Mouse (Mus musculus): ENCODE measurements around the gene Pafah1b3.
"Not testable (repeated sequence)": the region's sequence is repeated elsewhere in the genome, so short reads cannot be mapped to it uniquely, and the experiment has no call there.

Pafah1b3 gene

DNA sequence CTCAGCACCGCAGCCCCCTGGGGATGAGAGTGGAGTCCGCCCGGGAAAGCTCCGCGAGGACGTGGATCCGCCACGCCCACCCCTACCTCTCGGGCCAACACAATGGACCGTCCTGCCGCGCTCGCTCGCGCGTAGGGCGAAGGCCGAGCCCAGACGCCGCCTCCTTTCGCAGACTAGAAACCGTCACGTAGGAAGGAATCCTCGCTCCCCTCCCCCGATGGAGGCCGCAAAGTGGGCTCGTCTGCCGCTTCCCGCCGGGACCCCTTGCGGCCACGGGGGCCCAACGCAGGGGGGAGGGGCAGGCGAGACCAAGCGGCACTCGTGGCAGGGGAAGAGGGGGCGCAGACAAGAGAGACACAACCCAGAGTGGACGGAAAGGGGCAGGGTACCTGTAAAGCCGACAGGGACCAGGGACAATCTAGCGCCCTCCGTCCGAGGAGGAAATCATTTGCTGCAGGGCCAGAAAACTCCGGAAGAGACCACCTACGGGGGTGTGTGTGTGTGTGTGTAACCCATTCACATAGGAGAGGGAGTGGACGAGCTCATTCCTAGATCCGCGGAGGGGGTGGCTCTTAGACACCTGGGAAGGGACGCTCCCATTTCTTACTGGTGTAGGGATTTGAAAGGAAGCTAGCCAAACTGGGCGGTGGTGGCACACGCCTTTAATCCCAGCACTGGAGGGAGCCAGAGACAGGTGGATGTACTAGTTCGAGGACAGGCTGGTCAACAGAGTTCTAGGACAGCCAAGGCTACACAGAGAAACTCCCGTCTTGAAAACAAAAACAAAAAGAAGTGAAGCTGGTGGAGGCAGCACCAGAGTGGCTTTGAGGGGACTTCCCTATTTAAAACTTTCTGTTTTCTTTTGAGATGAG lies at the start of gene Pafah1b3:
Gene Pafah1b3 (minus strand): TSS at position 533 of the 872 bp plus-strand sequence.
- H3K4me3 ChIP-seq (replicated peaks; ENCODE audit: low read length), result peak within 1 kb of the TSS; percentile 94
- peaks cover 38% of the 10 kb centered on the region for H3K36me3 ChIP-seq (ENCODE audit: insufficient read depth, low read length)
- H3K27me3 ChIP-seq (ENCODE audit: insufficient read depth, low read length), result peaks cover 11% of the 10 kb centered on the region
- peaks cover 60% of the 10 kb centered on the region for H3K4me1 ChIP-seq (replicated peaks; ENCODE audit: low read depth, low read length)
- H3K9me3 ChIP-seq (ENCODE audit: low read length), result no peaks in the 10 kb centered on the region
- TF ChIP-seq CTCF (conservative IDR thresholded peaks at IDR 0.05; ENCODE audit: low read length) (no peak), POU5F1 (IDR thresholded peaks at IDR 0.05; ENCODE audit: borderline replicate concordance, low read length) (no peak), NANOG (IDR thresholded peaks at IDR 0.05; ENCODE audit: borderline replicate concordance, low read length) (no peak)

GRCm38 (mm10) chr7:25341000-25341784 lies 43.4 kb upstream of the Pafah1b3 start:
- no peak for TF ChIP-seq CTCF (conservative IDR thresholded peaks at IDR 0.05; ENCODE audit: low read length)
- TF ChIP-seq POU5F1 (IDR thresholded peaks at IDR 0.05; ENCODE audit: borderline replicate concordance, low read length), result no peak
- no peak for TF ChIP-seq NANOG (IDR thresholded peaks at IDR 0.05; ENCODE audit: borderline replicate concordance, low read length)
- no peaks in the 10 kb centered on the region for H3K9me3 ChIP-seq (ENCODE audit: low read length)
- H3K4me1 ChIP-seq (replicated peaks; ENCODE audit: low read depth, low read length), result peaks cover 52% of the 10 kb centered on the region
- peaks cover 87% of the 10 kb centered on the region for H3K36me3 ChIP-seq (ENCODE audit: insufficient read depth, low read length)
- H3K27me3 ChIP-seq (ENCODE audit: insufficient read depth, low read length), result no peaks in the 10 kb centered on the region
- H3K4me3 ChIP-seq (replicated peaks; ENCODE audit: low read length), result no peak overlapping the region

DNA sequence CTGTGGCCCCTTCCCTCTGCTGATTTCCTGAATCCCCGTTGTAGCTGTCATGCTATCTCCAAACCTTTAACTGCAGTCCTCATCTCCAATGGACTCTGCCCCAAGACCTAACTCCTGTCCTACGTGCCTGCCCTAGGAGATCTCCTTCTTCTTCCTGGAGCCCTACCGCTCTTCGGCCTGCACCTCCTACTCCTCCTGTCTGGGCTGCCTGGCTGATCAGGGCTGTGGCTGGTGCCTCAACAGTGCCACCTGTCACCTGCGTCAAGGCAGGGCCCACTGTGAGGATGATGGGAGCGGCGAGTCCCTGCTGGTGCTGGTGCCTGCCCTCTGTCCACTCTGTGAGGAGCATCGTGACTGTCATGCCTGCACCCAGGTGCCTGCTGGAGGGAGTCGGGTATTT lies 41.5 kb upstream of the Pafah1b3 start:
- Histone ChIP-seq H3K27me3 (ENCODE audit: insufficient read depth, low read length) (no peaks in the 10 kb centered on the region), H3K36me3 (ENCODE audit: insufficient read depth, low read length) (peaks cover 90% of the 10 kb centered on the region), H3K9me3 (ENCODE audit: low read length) (no peaks in the 10 kb centered on the region), H3K4me1 (replicated peaks; ENCODE audit: low read depth, low read length) (peaks cover 34% of the 10 kb centered on the region), H3K4me3 (replicated peaks; ENCODE audit: low read length) (no peak overlapping the region)
- TF ChIP-seq POU5F1 (IDR thresholded peaks at IDR 0.05; ENCODE audit: borderline replicate concordance, low read length) (no peak), NANOG (IDR thresholded peaks at IDR 0.05; ENCODE audit: borderline replicate concordance, low read length) (no peak), CTCF (conservative IDR thresholded peaks at IDR 0.05; ENCODE audit: low read length) (no peak)

GRCm38 (mm10) chr7:25334472-25334871 lies 36.7 kb upstream of the Pafah1b3 start:
- H3K4me3 ChIP-seq (replicated peaks; ENCODE audit: low read length), result no peak overlapping the region
- TF ChIP-seq POU5F1 (IDR thresholded peaks at IDR 0.05; ENCODE audit: borderline replicate concordance, low read length) (no peak), CTCF (conservative IDR thresholded peaks at IDR 0.05; ENCODE audit: low read length) (no peak), NANOG (IDR thresholded peaks at IDR 0.05; ENCODE audit: borderline replicate concordance, low read length) (no peak)
- no peaks in the 10 kb centered on the region for H3K27me3 ChIP-seq (ENCODE audit: insufficient read depth, low read length)
- peaks cover 79% of the 10 kb centered on the region for H3K36me3 ChIP-seq (ENCODE audit: insufficient read depth, low read length)
- peaks cover 13% of the 10 kb centered on the region for H3K4me1 ChIP-seq (replicated peaks; ENCODE audit: low read depth, low read length)
- no peaks in the 10 kb centered on the region for H3K9me3 ChIP-seq (ENCODE audit: low read length)

DNA sequence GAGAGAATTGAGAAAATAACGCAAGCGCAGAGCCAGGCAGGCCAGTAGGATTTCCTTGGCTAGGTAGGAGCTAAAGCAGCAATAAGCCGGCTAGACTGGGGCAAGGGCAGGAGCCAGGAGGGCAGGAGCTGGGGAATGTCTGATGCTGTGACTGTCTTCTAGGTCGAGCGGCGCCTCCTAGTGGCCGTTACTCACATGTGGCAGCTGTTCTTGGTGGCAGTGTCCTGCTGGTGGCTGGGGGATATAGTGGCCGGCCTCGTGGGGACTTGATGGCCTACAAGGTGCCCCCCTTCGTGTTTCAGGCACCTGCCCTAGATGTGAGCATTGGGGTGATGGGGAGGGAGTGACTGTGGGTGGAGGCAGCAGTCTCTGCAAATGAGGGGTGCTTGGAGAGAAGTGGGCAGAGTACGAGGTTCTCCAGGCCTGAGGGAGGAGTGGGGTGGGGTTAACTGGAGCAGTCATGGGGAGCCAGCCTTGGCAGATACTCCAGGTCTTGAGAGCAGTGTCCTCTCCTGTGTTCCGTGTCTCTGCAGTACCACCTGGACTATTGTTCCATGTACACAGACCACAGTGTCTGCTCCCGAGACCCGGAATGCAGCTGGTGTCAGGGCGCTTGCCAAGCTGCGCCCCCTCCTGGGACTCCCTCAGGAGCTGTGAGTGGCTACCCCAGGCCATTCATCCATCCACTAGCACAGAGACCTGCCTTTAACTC lies 36.0 kb upstream of the Pafah1b3 start:
- H3K4me1 ChIP-seq (replicated peaks; ENCODE audit: low read depth, low read length), result peaks cover 10% of the 10 kb centered on the region
- TF ChIP-seq NANOG (IDR thresholded peaks at IDR 0.05; ENCODE audit: borderline replicate concordance, low read length), result no peak
- TF ChIP-seq CTCF (conservative IDR thresholded peaks at IDR 0.05; ENCODE audit: low read length), result peak; percentile 74
- no peaks in the 10 kb centered on the region for H3K9me3 ChIP-seq (ENCODE audit: low read length)
- H3K27me3 ChIP-seq (ENCODE audit: insufficient read depth, low read length), result no peaks in the 10 kb centered on the region
- no peak overlapping the region for H3K4me3 ChIP-seq (replicated peaks; ENCODE audit: low read length)
- H3K36me3 ChIP-seq (ENCODE audit: insufficient read depth, low read length), result peaks cover 78% of the 10 kb centered on the region

DNA sequence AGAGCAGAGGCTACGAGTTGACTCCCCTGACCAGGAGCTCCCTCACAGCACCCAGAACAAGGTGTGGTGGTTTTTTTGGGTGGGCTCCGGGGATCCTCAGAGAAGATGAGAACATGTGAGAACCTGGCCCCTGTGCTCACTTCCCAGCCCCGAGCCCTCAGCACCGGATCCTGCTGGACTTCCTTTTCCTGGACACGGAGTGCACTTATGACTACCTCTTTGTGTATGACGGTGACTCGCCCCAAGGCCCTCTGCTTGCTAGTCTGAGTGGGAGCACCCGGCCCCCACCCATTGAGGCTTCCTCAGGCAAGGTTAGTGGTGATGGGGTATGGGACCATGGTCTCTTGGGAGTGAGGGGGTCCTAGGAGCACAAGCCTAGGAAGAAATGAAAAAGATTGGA lies 28.4 kb upstream of the Pafah1b3 start:
- Histone ChIP-seq H3K4me1 (replicated peaks; ENCODE audit: low read depth, low read length) (peaks cover 46% of the 10 kb centered on the region), H3K4me3 (replicated peaks; ENCODE audit: low read length) (no peak overlapping the region), H3K27me3 (ENCODE audit: insufficient read depth, low read length) (no peaks in the 10 kb centered on the region), H3K9me3 (ENCODE audit: low read length) (peaks cover 3% of the 10 kb centered on the region; the same call in 1 of the 2 replicates), H3K36me3 (ENCODE audit: insufficient read depth, low read length) (peaks cover 46% of the 10 kb centered on the region)
- no peak for TF ChIP-seq CTCF (conservative IDR thresholded peaks at IDR 0.05; ENCODE audit: low read length)
- TF ChIP-seq POU5F1 (IDR thresholded peaks at IDR 0.05; ENCODE audit: borderline replicate concordance, low read length), result no peak
- no peak for TF ChIP-seq NANOG (IDR thresholded peaks at IDR 0.05; ENCODE audit: borderline replicate concordance, low read length)

DNA sequence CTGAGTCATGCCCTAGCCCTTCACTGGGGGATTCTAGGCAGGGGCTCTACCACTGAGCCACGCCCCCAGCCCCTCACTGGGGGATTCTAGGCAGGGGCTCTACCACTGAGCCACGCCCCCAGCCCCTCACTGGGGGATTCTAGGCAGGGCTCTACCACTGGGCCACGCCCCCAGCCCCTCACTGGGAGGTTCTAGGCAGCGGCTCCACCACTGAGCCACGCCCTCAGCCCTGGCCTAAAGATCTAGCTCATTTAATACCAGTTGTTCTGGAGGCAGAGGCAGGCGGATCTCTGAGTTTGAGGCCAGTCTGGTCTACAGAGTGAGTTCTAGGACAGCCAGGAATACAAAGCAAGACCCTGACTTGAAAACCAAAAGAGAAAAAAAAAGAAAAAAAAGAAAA lies 27.6 kb upstream of the Pafah1b3 start:
- not testable (repeated sequence) for H3K27me3 ChIP-seq (ENCODE audit: insufficient read depth, low read length); H3K4me3 ChIP-seq (replicated peaks; ENCODE audit: low read length); H3K9me3 ChIP-seq (ENCODE audit: low read length)
- H3K4me1 ChIP-seq (replicated peaks; ENCODE audit: low read depth, low read length), result peaks cover 50% of the 10 kb centered on the region
- H3K36me3 ChIP-seq (ENCODE audit: insufficient read depth, low read length), result peaks cover 38% of the 10 kb centered on the region

GRCm38 (mm10) chr7:25323219-25323618 lies 25.4 kb upstream of the Pafah1b3 start:
- peaks cover 63% of the 10 kb centered on the region for H3K4me1 ChIP-seq (replicated peaks; ENCODE audit: low read depth, low read length)
- H3K9me3 ChIP-seq (ENCODE audit: low read length), result peaks cover 3% of the 10 kb centered on the region; the same call in 1 of the 2 replicates
- no peaks in the 10 kb centered on the region for H3K27me3 ChIP-seq (ENCODE audit: insufficient read depth, low read length)
- H3K4me3 ChIP-seq (replicated peaks; ENCODE audit: low read length), result no peak overlapping the region
- TF ChIP-seq NANOG (IDR thresholded peaks at IDR 0.05; ENCODE audit: borderline replicate concordance, low read length) (no peak), CTCF (conservative IDR thresholded peaks at IDR 0.05; ENCODE audit: low read length) (no peak), POU5F1 (IDR thresholded peaks at IDR 0.05; ENCODE audit: borderline replicate concordance, low read length) (no peak)
- peaks cover 26% of the 10 kb centered on the region for H3K36me3 ChIP-seq (ENCODE audit: insufficient read depth, low read length)
